Mouse (Mus musculus) brain, embryonic 14.5 days (tissue): ENCODE measurements around the gene Zfp943. TPM values are rescaled to one million over a fixed set of nuclear protein-coding genes. Genes with fewer than 3 reads are reported as not detected.
"Not testable (repeated sequence)": the region's sequence is repeated elsewhere in the genome, so short reads cannot be mapped to it uniquely, and the experiment has no call there.

ENCODE experiments used
- DNase-seq: peaks from one replicate; pipeline ENCODE4 v3.0.0-alpha.2; 2011; ENCODE audit warnings: low read depth
- CTCF ChIP-seq: fragments of 200-500 bp; IDR thresholded peaks from 2 replicates; pipeline ENCODE4 v1.5.1; 2012; ENCODE audit warnings: inconsistent platforms, mild to moderate bottlenecking, moderate library complexity, borderline replicate concordance; ENCODE audit not compliant: insufficient read depth, insufficient read length; ENCODE audit errors: extremely low read depth
- POLR2A ChIP-seq: fragments of 200-500 bp; IDR thresholded peaks from 2 replicates; pipeline ENCODE4 v1.6.1; 2012; ENCODE audit warnings: mild to moderate bottlenecking, inconsistent platforms, borderline replicate concordance; ENCODE audit not compliant: poor library complexity, insufficient read depth, insufficient read length, severe bottlenecking; ENCODE audit errors: extremely low read depth
- polyA plus RNA-seq: library from polyadenylated mRNA; depleted of rRNA; stranded (reverse); fragments of >200 nt; gene quantifications from 2 replicates; pipeline ENCODE4 v1.2.3, GENCODE M21; 2012; rRNA removed

The Zfp943 gene
- 11.3 and 13.0 TPM in 2 replicates for polyA plus RNA-seq

DNA sequence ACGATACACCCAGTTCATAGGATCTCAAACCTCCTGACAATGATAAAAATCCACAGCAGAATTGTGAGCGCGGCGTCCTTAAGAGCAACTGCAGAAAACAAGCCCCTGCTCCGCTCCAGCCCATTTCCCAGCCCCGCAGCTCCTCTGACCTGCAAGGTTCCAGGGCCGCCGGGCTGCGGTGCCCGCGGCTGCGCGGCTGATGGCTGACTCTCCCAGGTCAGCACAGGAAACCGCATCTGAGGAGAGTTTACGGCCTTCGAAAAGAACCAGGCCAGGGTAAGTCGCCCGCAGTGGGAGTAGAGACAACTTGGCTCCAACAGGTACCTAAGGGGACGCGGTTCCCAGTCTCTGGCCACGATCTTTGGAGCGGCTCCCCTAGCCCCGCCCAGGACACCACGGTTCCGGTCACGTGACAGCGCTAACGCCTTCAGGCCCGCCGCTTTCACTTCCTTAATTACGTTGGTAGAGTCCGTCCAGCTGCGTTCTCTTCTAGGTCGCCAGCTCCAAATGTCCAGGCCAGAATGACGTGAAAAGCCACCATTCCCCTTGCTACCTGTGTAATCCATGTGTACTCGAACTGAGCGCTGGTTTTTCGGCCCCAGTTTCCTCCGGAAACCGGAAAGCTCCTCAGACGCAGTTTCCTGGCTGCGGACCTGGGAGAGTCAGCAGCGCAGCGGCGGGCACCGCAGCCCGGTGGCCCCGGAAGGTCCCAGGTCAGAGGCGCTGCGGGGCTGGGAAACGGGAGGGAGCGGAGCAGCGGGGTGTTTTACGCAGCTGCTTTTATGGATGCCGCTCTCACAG, at the start of gene Zfp943, which contains the start of gene Zfp942:
Gene Zfp943 (plus strand): TSS at position 446 of the 801 bp plus-strand sequence.
Gene Zfp942 (minus strand): TSS at position 358 of the 801 bp plus-strand sequence.
- DNase-seq = peak; percentile 84

DNA sequence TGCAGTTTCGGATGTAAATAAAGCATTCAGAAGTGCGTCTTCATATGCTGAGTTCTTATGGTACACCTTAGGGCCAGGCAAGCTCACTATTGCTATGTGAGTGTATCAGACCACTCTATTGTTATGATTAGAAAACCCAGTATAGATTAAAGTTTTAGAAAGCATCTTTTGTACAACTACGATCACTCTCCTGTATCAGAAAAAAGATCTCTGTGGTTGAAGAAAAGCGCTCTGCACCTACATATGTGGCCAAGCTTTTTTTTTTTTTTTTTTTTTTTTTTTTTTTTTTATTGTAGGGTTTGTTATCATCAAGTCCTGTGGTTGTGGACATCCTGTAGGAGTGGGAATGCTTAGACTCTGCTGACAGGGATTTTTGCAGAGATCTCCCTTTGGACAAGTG, 950 bp downstream of the Zfp943 start:
- peak; percentile 5 for DNase-seq
- TF ChIP-seq POLR2A (no peak), CTCF (no peak)

DNA sequence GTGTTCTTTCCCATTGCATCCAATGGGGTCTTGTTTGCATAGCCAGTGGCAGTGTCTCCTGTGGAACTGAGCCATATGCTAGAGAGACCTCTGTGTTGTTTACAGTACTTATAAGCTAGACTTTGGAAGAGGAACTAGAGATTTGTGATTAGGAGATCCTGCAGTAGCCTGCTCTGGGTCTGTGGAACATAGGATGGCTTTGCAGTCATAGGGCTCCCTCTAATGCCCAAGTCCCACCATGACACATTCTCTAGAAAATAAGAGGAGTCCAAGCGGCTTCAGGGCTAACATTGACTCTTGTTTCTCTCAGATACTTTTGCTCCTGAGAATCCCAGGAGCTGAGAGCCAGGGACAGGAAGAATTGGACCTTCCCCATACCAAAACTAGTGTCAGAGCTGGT, 73.2 kb downstream of the Zfp943 start:
- DNase-seq = not testable (repeated sequence)
- TF ChIP-seq CTCF = peak; percentile 2; the same call in 1 of the 2 replicates

DNA sequence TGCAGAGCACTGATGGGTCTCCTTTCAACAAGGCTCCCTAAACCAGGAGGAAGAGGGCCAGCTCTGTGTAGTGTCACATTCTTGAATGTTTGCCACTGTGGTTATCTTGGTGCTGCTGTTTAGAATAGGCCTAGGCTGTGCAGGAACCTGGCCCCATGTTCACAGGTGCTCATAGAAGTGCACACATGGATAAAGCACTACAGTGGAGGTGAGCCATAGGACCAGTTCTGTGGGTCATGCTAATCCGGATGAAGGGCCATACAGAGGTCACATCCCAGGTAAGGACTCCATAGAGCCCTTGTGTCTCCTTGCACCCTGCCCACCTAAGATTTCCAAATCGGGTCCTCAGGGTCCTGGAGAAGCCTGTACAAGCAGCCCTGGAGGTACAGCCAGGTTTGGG, 87.1 kb downstream of the Zfp943 start:
- TF ChIP-seq POLR2A (no peak), CTCF (no peak)
- DNase-seq = no peak

DNA sequence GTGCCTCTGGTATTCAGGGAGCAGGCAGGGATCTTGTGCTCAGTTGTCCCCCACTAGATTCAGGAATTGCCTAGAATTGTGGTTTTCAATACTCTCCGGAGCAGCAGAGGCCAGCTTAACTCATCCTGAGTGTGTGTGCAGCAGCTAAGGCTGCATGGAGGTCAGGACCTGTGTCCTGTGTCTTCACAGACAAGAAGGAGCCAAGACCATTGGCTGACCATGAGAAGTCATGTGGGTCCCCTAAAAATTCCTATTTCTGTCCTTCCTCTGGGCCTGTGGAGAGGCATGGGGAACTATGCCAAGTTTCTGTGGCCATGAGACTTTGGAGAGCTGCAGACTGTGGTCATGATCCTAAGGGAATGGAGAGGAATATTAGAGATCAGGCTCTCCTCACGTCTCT, 90.9 kb downstream of the Zfp943 start:
- TF ChIP-seq POLR2A = no peak
- no peak for TF ChIP-seq CTCF
- DNase-seq = no peak

DNA sequence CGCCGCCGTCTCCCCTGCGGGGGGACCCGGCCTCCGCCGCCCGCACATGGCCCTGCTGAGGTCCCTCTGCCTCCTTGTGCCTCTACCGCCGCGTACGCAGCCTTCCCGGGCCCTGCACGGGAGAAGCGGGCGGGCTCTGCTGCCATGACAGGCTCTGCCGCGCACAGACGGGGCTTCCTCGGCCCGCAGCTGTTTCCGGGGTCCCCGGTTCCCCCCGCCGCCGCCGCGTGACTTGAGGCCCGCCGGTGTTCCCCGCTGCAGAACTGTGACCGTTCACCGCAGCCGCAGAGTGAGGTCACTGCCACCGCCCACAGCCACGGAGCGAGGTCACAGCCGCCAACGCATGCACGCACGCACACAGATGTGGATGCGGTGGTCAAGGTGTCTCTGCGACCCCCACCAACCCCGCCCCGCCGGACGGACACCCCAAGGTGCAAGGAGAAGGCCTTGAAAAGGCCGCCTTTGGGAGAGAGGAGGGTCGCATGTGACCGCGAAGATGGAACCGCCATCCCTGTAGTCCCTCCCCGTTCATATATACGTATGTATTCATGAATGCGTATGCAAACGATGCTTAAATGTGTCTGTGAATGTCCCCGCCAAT, 118.8 kb downstream of the Zfp943 start:
- DNase-seq = peak; percentile 85
- TF ChIP-seq CTCF (no peak), POLR2A (0 out of 2 replicates have a peak, but pooled peaks have one; percentile 5)

DNA sequence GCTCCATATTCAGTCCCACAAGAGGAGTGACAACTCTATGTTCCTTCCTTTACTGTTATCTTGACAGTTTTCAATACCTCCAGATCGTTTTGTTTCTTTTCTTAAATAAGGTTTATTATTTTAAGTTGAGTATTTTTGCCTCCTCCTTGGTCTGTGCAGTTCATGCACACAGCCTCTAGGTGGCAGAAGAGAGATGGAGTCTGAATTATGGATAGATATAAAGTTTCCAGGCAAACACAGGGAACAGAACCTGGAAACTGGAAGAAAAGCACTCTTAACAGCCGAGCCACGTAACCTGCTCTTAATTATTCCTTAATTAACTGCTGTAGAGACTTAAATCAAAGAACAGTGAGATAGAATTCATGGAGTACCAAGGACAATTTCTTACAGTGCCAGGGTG, 120.9 kb downstream of the Zfp943 start:
- TF ChIP-seq CTCF = peak; percentile 54; the same call in 1 of the 2 replicates
- DNase-seq = peak; percentile 55

DNA sequence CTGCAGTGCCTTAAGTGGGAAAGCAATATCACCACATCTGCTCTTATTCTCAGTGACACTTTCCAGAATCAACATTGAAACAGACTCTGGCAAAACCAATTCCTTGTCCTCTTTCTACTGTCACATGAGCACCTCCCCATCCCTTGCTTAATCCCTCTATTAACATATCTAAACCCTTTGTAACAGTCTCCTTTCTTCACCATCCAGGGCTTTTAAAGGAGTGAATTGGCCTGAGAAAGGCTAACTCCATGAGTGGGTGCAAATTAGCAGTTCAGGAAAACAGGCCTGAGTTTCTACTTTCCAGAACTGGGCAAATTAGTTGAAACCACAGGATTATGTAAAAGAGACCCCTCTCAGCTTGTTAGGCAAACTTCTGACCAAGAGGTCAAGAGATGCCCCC, 156.4 kb downstream of the Zfp943 start:
- DNase-seq = no peak
- TF ChIP-seq CTCF (no peak), POLR2A (no peak)

Other genes starting within 250 kb of the Zfp943 start
- gene Zfp229, start 231.8 kb upstream of the Zfp943 start, polyA plus RNA-seq = 6.6 and 10.3 TPM in 2 replicates
- 1.1 and 1.3 TPM in 2 replicates for gene Zfp820, start 116.8 kb upstream of the Zfp943 start, polyA plus RNA-seq
- gene Zfp995, start 52.6 kb upstream of the Zfp943 start, polyA plus RNA-seq = 4.2 and 5.6 TPM in 2 replicates
- 8.2 and 8.4 TPM in 2 replicates for gene Zfp942, start 88 bp upstream of the Zfp943 start, polyA plus RNA-seq
- 0.88 and 0.91 TPM in 2 replicates for gene Zfp947, start 203.6 kb downstream of the Zfp943 start, polyA plus RNA-seq